Mouse (Mus musculus) liver, embryonic 13.5 days (tissue): Measurements from ENCODE around the gene Zswim1. TPM values are rescaled to one million over a fixed set of nuclear protein-coding genes. Genes with fewer than 3 reads are reported as not detected.

ENCODE experiments used
- ATAC-seq: fragments of 200-750 bp; cut with Nextera tagmentation; 2 replicates; pipeline ENCODE4 v1.8.0; 2017; ENCODE audit warnings: low read depth, mild to moderate bottlenecking, moderate number of reproducible peaks, moderate library complexity
- DNase-seq: peaks from one replicate; pipeline ENCODE4 v3.0.0; 2022
- H3K27ac ChIP-seq: fragments of 300-500 bp; sonication (generic); 2 replicates; pipeline ENCODE4 v1.5.1; 2015; ENCODE audit warnings: moderate library complexity, mild to moderate bottlenecking, inconsistent platforms
- H3K27me3 ChIP-seq: fragments of 300-500 bp; sonication (generic); 2 replicates; pipeline ENCODE4 v1.6.1; 2015; ENCODE audit warnings: mild to moderate bottlenecking, inconsistent platforms
- H3K36me3 ChIP-seq: fragments of 300-500 bp; sonication (generic); 2 replicates; pipeline ENCODE4 v1.6.1; 2015; ENCODE audit warnings: mild to moderate bottlenecking, inconsistent platforms
- H3K4me1 ChIP-seq: fragments of 300-500 bp; sonication (generic); replicated peaks from 2 replicates; pipeline ENCODE4 v1.6.1; 2015; ENCODE audit warnings: inconsistent platforms
- H3K4me2 ChIP-seq: fragments of 300-500 bp; sonication (generic); 2 replicates; pipeline ENCODE4 v1.6.1; 2015; ENCODE audit warnings: inconsistent platforms, mild to moderate bottlenecking, moderate library complexity
- H3K4me3 ChIP-seq: fragments of 300-500 bp; sonication (generic); replicated peaks from 2 replicates; pipeline ENCODE4 v1.5.1; 2015; ENCODE audit warnings: mild to moderate bottlenecking, inconsistent platforms
- H3K9ac ChIP-seq: fragments of 300-500 bp; sonication (generic); 2 replicates; pipeline ENCODE4 v1.6.1; 2015; ENCODE audit warnings: mild to moderate bottlenecking, inconsistent platforms
- H3K9me3 ChIP-seq: fragments of 300-500 bp; sonication (generic); replicated peaks from 2 replicates; pipeline ENCODE4 v1.6.1; 2016; ENCODE audit warnings: inconsistent platforms
- WGBS: fragments of 180-500 bp; shearing (Covaris S2); methylation state at CpG from one replicate; pipeline ENCODE4 v1.1.7; 2015; ENCODE audit not compliant: insufficient replicate concordance; 5-methylcytosine and 5-hydroxymethylcytosine counted together
- polyA plus RNA-seq: library from polyadenylated mRNA; unstranded; fragments of >200 nt; fragmentation: Nextera tagmentation; extraction: Ambion mirVana; gene quantifications from 2 replicates; pipeline ENCODE4 v1.2.1, GENCODE M21; 2015

Zswim1 gene
- polyA plus RNA-seq, 1 experiment from 2014 or later = 6.2 TPM

DNA sequence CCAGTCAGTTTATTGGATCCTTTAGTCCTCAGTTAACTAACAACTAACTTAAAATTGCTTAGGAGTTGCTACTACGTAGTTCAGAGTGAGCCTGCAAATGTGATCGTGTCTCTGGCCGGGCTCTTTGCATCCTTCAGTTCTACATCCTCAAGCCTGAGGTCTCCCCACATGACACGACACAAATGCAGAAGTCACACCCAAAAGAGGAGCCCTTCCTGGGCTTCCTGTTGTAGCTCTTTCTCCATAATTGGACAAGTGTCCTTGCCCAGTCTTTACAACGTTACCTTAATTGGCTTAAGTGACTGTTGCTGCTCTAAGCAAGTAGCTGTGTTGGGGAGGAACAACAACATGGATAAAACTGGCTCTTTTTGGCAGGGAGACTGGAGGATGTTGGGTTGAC is 7.1 kb upstream of the Zswim1 start:
- 61% methylated on average over 5 of the region's 5 CpGs for WGBS

DNA sequence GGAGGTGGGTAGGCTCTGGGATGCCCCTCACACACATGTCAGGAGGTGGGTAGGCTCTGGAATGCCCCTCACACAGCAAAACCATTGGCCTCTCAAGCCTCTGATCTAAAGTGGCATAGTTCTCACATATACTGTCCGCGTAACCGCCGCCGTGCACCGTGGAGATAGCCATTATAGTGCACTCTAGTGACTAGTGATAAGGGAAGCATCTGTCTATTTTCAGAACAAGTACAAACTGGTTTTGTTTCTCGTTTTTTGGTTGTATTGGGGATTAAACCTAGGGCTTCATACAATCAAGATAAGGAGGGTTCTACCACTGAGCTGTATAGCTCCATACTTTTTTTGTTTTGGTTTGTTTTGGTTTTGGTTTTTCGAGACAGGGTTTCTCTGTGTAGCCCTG is 6.7 kb upstream of the Zswim1 start:
- Histone ChIP-seq H3K36me3 (peaks cover 21% of the 10 kb centered on the region), H3K4me3 (no peak overlapping the region), H3K4me2 (peak overlapping the region; percentile 31), H3K27ac (peak overlapping the region; percentile 69), H3K4me1 (peaks cover 35% of the 10 kb centered on the region), H3K9me3 (no peaks in the 10 kb centered on the region), H3K27me3 (no peaks in the 10 kb centered on the region), H3K9ac (peak overlapping the region; percentile 11; the same call in 1 of the 2 replicates)
- ATAC-seq = peak; percentile 79
- DNase-seq = peak; percentile 50
- 55% methylated on average over 8 of the region's 8 CpGs for WGBS

More for the DNA sequence above, 7.1 kb upstream of the Zswim1 start:
- H3K9me3 ChIP-seq = no peaks in the 10 kb centered on the region
- peak overlapping the region; percentile 31 for H3K4me2 ChIP-seq
- H3K9ac ChIP-seq = peak overlapping the region; percentile 11; the same call in 1 of the 2 replicates
- ATAC-seq (peak; percentile 52), DNase-seq (no peak)
- H3K36me3 ChIP-seq = peaks cover 16% of the 10 kb centered on the region
- H3K27ac ChIP-seq = peak overlapping the region; percentile 69
- H3K27me3 ChIP-seq = no peaks in the 10 kb centered on the region
- H3K4me3 ChIP-seq = no peak overlapping the region
- H3K4me1 ChIP-seq = peaks cover 35% of the 10 kb centered on the region

DNA sequence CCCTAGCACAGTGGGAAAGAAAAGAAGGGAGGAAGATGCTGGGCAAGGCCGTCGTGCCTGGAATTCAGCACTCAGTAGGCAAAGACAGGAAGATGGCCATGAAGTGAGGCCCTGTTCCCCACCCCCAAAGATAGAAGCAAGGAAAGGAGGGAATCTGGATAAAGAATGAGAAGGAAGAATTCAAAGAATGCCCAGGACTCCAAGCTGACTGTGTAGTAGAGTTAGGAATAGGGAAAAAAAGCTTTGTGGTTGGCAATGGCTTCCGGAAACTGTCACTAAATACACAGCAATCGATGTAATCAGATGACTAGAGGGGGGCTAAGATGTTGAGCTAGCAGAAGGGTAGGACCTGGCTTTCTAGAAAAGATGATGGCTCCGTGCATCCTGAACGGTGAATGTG is 5.3 kb upstream of the Zswim1 start:
- Histone ChIP-seq H3K27ac (no peak overlapping the region), H3K27me3 (no peaks in the 10 kb centered on the region), H3K9ac (no peak overlapping the region), H3K4me3 (no peak overlapping the region), H3K4me1 (peaks cover 40% of the 10 kb centered on the region), H3K4me2 (no peak overlapping the region), H3K36me3 (peaks cover 28% of the 10 kb centered on the region), H3K9me3 (no peaks in the 10 kb centered on the region)
- no peak for DNase-seq
- ATAC-seq = no peak
- WGBS = 76% methylated on average over 6 of the region's 6 CpGs

DNA sequence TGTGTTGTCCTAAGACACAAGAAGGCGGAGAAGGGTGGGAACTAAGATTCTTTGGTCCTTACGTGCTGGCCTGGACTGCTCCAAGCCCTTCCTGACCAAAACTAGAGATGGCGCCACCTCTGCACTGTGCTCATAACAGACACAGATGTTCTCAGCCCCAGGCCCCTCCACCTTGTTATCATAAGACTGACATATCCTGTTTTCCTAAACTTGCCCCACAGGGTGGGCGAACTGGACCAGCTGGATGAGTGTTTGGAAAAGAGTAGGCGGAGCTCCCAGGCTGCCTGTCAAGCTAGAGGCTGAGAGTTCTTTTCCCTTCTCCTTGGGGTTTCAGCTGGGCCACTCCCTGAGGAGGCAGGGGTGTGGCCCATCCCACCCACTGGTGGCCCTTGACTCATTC is 4.8 kb upstream of the Zswim1 start:
- H3K9me3 ChIP-seq = no peaks in the 10 kb centered on the region
- 72% methylated on average over 5 of the region's 5 CpGs for WGBS
- DNase-seq (no peak), ATAC-seq (no peak)
- peaks cover 43% of the 10 kb centered on the region for H3K4me1 ChIP-seq
- H3K4me2 ChIP-seq = no peak overlapping the region
- H3K4me3 ChIP-seq = no peak overlapping the region
- no peaks in the 10 kb centered on the region for H3K27me3 ChIP-seq
- no peak overlapping the region for H3K9ac ChIP-seq
- H3K36me3 ChIP-seq = peaks cover 25% of the 10 kb centered on the region
- no peak overlapping the region for H3K27ac ChIP-seq

DNA sequence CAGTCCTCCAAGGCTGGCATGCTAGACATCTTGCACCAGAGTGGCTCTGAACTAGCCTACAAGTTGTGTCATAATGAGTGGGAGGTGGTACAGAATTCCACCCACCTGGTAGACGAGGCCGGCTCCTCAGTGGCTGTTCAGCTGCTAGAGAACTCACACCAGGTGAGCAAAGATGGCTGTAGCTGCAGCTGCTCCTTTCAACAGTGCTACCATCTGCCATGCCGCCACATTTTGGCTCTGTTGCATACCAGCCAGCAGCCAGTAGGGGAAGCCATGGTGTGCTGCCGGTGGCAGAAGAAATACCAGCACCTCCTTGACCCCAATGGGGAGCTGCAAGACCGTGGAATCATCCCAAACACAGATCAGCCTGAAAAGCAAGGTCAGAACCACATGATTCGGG is 1.4 kb upstream of the Zswim1 start:
- no peaks in the 10 kb centered on the region for H3K27me3 ChIP-seq
- no peak overlapping the region for H3K4me3 ChIP-seq
- H3K4me1 ChIP-seq = peaks cover 41% of the 10 kb centered on the region
- 83% methylated on average over 6 of the region's 6 CpGs for WGBS
- H3K36me3 ChIP-seq = peaks cover 34% of the 10 kb centered on the region
- DNase-seq = no peak
- no peaks in the 10 kb centered on the region for H3K9me3 ChIP-seq
- H3K4me2 ChIP-seq = no peak overlapping the region
- H3K27ac ChIP-seq = no peak overlapping the region
- no peak for ATAC-seq
- no peak overlapping the region for H3K9ac ChIP-seq

DNA sequence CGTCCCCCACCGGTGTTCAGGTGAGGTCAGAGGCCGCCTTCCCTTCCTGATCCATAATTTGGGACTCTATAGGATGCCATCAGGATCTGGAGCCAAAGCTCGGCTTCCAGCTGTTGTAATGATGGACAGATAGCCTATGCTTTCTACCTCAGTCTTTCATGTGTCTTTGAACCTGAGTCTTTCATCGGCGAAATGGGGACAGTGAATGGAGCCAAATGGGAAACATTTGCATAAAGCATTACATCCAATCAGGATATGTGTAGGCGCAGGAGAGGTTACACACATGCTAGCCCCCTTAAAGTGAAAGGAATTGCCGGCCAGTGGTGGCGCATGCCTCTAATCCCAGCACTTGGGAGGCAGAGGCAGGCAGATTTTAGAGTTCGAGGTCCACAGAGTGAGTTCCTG is 697 bp downstream of the Zswim1 start:
- Histone ChIP-seq H3K27me3 (no peaks in the 10 kb centered on the region), H3K9me3 (no peaks in the 10 kb centered on the region), H3K27ac (peak overlapping the region; percentile 66), H3K4me2 (peak overlapping the region; percentile 84), H3K9ac (peak overlapping the region; percentile 79), H3K4me3 (peak overlapping the region; percentile 72), H3K36me3 (peaks cover 51% of the 10 kb centered on the region), H3K4me1 (peaks cover 39% of the 10 kb centered on the region)
- 1% methylated on average over 10 of the region's 10 CpGs for WGBS
- DNase-seq (peak; percentile 42), ATAC-seq (peak; percentile 35)

DNA sequence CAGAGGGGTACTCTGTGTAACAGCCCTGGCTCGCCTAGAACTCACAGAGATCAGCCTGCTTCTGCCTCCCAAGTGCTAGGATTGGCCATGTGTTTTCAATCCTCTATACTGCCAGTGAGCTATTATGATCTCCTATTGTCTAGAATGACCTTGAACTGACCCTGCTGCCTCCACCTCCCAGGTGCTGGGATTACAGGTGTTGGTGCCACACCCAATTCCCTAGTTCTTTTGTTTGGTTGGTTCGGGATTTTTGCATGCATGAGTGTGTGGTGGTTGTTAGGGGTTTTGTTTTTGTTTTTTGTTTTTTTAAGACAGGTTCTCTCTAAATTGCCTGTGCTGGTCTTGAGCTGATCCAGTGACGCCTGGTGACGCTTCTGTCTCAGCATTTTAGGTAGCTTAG is 1.5 kb downstream of the Zswim1 start:
- Histone ChIP-seq H3K9ac (no peak overlapping the region), H3K27me3 (no peaks in the 10 kb centered on the region), H3K27ac (no peak overlapping the region), H3K4me1 (peaks cover 39% of the 10 kb centered on the region), H3K4me3 (peak overlapping the region; percentile 72), H3K4me2 (peak overlapping the region; percentile 84), H3K36me3 (peaks cover 51% of the 10 kb centered on the region), H3K9me3 (no peaks in the 10 kb centered on the region)
- ATAC-seq (no peak), DNase-seq (no peak)
- 81% methylated on average over 4 of the region's 4 CpGs for WGBS

DNA sequence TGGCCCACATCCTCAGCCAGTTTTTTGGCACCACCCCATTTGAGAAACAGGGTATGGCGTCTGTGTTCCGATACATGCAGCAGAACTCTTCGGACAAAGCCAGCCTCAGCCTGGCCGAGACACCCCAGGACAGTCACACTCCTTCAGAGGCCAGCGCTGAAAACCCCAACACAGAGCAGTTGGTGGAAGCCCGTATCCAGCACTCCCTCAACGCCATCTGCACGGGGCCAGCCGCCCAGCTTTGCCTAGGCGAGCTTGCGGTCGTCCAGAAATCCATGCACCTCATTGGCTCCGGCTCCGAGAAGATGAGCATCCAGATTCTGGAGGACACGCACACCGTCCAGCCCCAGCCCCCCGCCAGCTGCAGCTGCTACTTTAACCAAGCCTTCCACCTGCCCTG is 3.0 kb downstream of the Zswim1 start:
- ATAC-seq = no peak
- Histone ChIP-seq H3K4me1 (peaks cover 39% of the 10 kb centered on the region), H3K9ac (no peak overlapping the region), H3K27ac (no peak overlapping the region), H3K4me3 (no peak overlapping the region), H3K4me2 (no peak overlapping the region), H3K27me3 (no peaks in the 10 kb centered on the region), H3K36me3 (peaks cover 43% of the 10 kb centered on the region), H3K9me3 (no peaks in the 10 kb centered on the region)
- no peak for DNase-seq
- WGBS = 92% methylated on average over 17 of the region's 17 CpGs

DNA sequence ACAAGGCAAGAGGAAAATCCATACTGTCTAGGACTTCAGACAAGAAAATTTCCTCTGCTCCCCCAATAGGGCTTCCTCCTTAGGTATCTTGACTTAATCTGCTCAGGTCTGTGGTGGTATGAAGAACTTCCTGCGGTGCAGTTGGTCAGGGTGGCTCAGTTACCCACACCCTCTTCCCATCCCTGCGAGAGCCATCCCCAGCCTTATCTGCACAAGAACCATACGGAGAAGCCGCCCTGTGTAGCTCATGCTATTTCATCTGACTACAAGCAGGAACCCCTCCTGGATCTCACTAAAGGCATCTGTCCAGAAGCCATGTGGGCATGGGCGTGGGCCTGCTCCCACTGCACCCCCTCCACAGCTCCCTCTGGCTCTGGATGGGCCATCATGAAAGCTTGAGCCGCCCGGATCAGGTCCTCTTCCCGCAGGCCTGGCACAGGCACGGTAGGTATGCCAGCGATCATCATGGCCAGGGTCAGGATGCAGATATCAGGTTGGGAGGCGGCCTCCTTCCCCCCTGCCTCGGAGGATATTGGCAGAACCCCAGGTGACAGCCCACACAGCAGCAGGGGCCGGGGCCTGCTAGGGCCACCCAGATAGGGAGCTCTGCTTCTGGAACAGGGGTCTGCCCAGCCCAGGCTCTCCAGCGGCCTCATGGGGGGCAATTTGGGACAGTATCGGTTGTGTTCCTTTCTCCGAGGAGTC is 4.8 kb downstream of the Zswim1 start:
- Histone ChIP-seq H3K4me1 (peaks cover 33% of the 10 kb centered on the region), H3K9me3 (no peaks in the 10 kb centered on the region), H3K9ac (0 out of 2 replicates have a peak overlapping the region, but pooled peaks have one; percentile 7), H3K27me3 (no peaks in the 10 kb centered on the region), H3K27ac (peak overlapping the region; percentile 36; the same call in 1 of the 2 replicates), H3K4me2 (no peak overlapping the region), H3K4me3 (no peak overlapping the region), H3K36me3 (peaks cover 33% of the 10 kb centered on the region)
- WGBS = 64% methylated on average over 16 of the region's 16 CpGs
- ATAC-seq (no peak), DNase-seq (no peak)

DNA sequence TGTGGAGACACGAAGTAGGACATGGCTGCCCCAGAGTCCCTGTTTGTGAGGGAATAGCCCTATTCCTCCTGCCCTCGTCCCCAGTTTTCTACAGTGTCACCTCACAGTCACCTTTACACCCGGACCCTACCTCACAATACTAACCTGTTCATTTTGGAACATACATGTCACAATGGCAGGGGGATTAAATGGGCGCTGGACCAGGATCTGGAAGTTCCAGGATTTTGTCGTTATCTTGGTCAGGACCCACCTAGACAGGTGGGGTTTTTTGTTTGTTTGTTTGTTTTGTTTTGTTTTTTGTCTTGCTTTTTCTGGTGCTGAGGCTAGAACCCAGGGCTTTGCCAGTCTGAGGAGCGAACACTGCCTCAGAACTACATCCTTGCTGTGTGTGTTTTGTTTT is 6.0 kb downstream of the Zswim1 start, which contains the start of gene Spata25:
Gene Spata25, minus strand, starts transcription at position 101 of the 400 bp plus-strand sequence.
- no peak for ATAC-seq

DNA sequence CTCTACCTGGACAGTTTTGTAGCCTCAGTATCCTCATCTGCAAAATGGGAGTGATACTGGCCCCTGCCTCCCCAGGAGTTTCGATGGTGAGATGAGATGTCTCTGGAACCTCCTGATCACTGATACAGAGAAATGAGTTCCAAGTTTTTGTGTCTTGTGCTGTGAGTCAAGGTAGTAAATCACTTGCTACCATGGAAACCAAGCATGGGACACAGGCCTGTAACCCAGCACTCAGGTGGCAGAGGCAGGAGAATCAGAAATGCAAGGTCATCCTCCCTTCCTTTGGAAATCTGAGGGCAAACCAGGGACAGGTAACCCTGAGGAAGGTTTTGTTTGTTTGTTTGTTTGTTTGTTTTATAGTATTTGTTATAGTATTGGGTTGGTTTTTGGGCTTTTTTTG is 6.6 kb downstream of the Zswim1 start:
- Histone ChIP-seq H3K9me3 (no peaks in the 10 kb centered on the region), H3K36me3 (peaks cover 33% of the 10 kb centered on the region), H3K27me3 (no peaks in the 10 kb centered on the region), H3K4me1 (peaks cover 37% of the 10 kb centered on the region), H3K9ac (no peak overlapping the region), H3K4me3 (no peak overlapping the region), H3K4me2 (no peak overlapping the region), H3K27ac (no peak overlapping the region)
- DNase-seq (no peak), ATAC-seq (no peak)
- 82% methylated on average over 1 of the region's 1 CpGs for WGBS

More for the DNA sequence above, 6.0 kb downstream of the Zswim1 start, which contains the start of gene Spata25:
- no peak within 1 kb of the TSS for H3K4me3 ChIP-seq
- no peak for DNase-seq
- 0 out of 2 replicates have a peak within 1 kb of the TSS, but pooled peaks have one; percentile 7 for H3K9ac ChIP-seq
- H3K9me3 ChIP-seq = no peaks in the 10 kb centered on the region
- 68% methylated on average over 6 of the region's 6 CpGs for WGBS
- H3K4me2 ChIP-seq = no peak within 1 kb of the TSS
- peaks cover 39% of the 10 kb centered on the region for H3K4me1 ChIP-seq
- 0 out of 2 replicates have a peak within 1 kb of the TSS, but pooled peaks have one; percentile 36 for H3K27ac ChIP-seq
- peaks cover 33% of the 10 kb centered on the region for H3K36me3 ChIP-seq
- no peaks in the 10 kb centered on the region for H3K27me3 ChIP-seq

DNA sequence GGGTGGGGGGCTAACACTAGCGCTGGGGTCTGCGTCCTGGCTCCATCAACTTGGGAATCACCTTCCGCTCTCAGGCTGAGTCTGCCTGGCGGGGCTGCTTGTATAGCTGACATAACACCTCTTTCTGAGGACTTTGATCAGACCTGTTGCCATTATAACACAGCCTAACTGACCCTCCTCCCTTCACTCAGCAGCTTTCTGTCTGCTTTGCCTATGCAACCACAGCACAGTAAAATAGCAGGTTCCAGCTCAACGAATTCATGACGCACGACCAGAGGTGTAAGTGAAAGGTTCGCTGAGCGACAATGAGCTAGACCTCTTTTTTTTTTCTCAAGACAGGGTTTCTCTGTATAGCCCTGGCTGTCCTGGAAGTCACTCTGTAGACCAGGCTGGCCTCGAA is 8.5 kb downstream of the Zswim1 start:
- WGBS = 79% methylated on average over 10 of the region's 10 CpGs
- Histone ChIP-seq H3K36me3 (peaks cover 21% of the 10 kb centered on the region), H3K4me2 (0 out of 2 replicates have a peak overlapping the region, but pooled peaks have one; percentile 3), H3K27ac (peak overlapping the region; percentile 9; the same call in 1 of the 2 replicates), H3K9ac (no peak overlapping the region), H3K4me1 (peaks cover 42% of the 10 kb centered on the region), H3K4me3 (no peak overlapping the region), H3K9me3 (no peaks in the 10 kb centered on the region), H3K27me3 (no peaks in the 10 kb centered on the region)
- DNase-seq (no peak), ATAC-seq (no peak)
